Mouse (Mus musculus) left cerebral cortex, adult 2 months (tissue): ENCODE results near the gene Dnmbp. TPM values are rescaled to one million over a fixed set of nuclear protein-coding genes. Genes with fewer than 3 reads are reported as not detected.
A peak's percentile ranks its signal among the peaks of the same experiment; 100 is the strongest.

ENCODE experiments used
- DNase-seq, 2 experiments: peaks; one replicate each; pipeline ENCODE4 v3.0.0; 2021 to 2022; ENCODE audit warnings: low spot score in 2 of 2, mixed read lengths in 1 of 2; ENCODE audit errors: extremely low spot score in 1 of 2
- H3K27ac ChIP-seq: fragments of 200-600 bp; 2 replicates; pipeline ENCODE4 v1.8.1; 2022
- H3K4me3 ChIP-seq: fragments of 200-600 bp; 2 replicates; pipeline ENCODE4 v1.8.1; 2022
- CTCF ChIP-seq: fragments of 200-600 bp; IDR thresholded peaks from 2 replicates; pipeline ENCODE4 v1.8.1; 2022; ENCODE audit warnings: antibody characterized with exemption, mild to moderate bottlenecking, moderate library complexity
- intact Hi-C: fragments of 180-260 bp; cut with DNase I; formaldehyde crosslinking; loops from one replicate; pipeline ENCODE4 v1.15.1; 2025
- long read RNA-seq, 2 experiments: library from polyadenylated mRNA; stranded (forward); transcript quantifications; one replicate each; pipeline ENCODE4 v2.0.0; 2021; ENCODE audit warnings: borderline mapping rate in 2 of 2
- total RNA-seq, 2 experiments: library from RNA; stranded (reverse); gene quantifications; 2 replicates each; pipeline ENCODE4 v1.2.3; 2021

Gene Dnmbp
- total RNA-seq: 10 to 100 TPM; 13.8 to 14.1 TPM
- long read RNA-seq, experiment 1, partial matches to known transcripts: 0 of 4 reads
- long read RNA-seq, experiment 1, other reads (novel, unspliced or antisense): 4 of 4 reads
- long read RNA-seq, experiment 2, partial matches to known transcripts: 0 of 4 reads
- long read RNA-seq, experiment 2, other reads (novel, unspliced or antisense): 4 of 4 reads

DNA sequence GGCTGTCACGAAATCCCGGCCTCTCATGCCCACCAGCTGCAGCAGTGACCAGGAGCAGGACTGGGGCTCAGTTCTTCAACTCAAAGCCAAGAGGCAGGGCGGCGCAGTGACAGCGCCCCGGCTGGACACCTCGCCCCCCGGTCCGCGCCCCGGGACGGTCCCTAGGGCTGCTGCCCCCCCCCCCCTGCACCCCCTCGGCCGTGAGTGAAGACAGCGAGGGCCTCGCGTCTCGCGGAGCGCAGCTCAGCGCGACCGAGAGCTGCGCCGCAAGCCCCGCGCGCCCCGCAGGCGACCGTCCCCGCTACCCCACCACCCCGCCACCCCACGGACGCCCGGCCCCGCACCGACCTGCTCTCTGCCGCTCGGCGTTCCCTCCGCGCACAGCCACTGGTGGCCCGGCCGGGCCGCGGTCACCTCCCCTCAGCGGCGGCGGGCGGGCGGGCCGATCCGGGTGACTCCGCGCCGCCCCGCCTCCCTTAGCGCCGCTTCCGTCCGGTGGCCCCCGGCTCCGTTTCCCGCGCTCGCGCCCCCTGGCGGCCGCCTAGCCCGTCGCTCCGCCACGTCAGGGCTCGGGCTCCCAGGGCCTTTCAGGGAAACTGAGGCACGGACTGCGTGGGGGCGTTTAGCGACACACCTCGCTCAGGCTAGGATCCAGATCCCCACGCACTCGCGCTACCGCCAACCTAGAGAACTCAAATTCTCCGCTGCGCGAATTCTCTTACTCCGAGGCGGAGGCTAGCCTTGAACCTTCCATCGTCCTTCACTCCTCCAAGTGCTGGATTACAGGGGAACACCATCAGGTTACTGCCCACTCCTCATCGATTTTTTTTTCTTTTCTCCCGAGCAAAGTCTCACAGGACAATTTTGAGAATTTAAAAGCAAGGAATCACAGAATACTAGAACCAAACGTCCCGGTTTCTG is at the start of gene Dnmbp:
Dnmbp (minus strand) TSS at position 423 of the 921 bp plus-strand sequence.
- DNase-seq: peak; percentile 82 to 86
- Histone ChIP-seq H3K27ac (peak within 1 kb of the TSS; percentile 53), H3K4me3 (peak within 1 kb of the TSS; percentile 70)
- intact Hi-C loops: loop anchor here (5.0 kb wide), 2 partner anchors 63 to 108 kb away; no protein-coding TSS in a partner anchor
- TF ChIP-seq CTCF: peak; percentile 83

DNA sequence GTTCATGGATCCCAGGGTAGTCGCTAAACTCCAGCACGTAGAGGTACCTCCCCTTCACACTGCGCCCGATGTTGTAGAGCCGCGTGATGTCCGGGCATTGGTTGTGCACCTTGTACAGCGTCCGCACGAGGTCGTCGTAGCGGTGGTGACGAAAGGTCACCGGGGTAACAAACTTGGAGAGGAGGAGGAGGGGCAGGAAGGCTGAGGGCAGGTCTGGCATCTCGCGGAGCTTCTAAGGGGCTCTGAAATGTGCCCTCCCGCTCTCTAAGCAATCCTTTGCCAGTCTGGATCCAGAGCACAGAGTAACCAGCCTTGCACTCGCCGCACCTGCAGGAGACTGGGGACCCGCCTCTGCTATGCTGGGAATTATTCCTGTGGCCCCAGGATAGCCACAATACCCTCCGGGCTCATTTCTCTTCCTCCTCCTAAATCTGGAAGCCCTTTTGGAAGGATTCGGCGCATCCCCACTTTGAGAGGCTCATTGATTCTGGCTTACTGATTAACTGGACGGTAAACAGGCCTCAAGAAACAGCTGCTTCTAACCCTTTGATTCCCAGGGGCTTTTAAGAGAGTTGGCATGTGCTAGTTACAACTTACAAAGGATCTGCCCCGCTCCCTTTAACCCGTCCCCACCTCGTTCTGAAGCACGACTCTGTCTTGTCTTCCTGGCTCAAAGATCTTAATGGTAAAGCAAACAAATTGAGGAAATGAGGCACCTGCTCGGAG is 46.2 kb upstream of the Dnmbp start, which contains the start of gene Cpn1:
Cpn1 (minus strand) TSS at position 488 of the 726 bp plus-strand sequence.
- intact Hi-C loops: no loop called here
- Histone ChIP-seq H3K4me3 (no peak within 1 kb of the TSS), H3K27ac (no peak within 1 kb of the TSS)
- no peak for DNase-seq
- no peak for TF ChIP-seq CTCF

GRCm38 (mm10) chr19:43981992-43982391 is 42.0 kb upstream of the Dnmbp start:
- TF ChIP-seq CTCF: no peak
- Histone ChIP-seq H3K27ac (no peak overlapping the region), H3K4me3 (no peak overlapping the region)
- no peak for DNase-seq
- intact Hi-C loops: no loop called here

DNA sequence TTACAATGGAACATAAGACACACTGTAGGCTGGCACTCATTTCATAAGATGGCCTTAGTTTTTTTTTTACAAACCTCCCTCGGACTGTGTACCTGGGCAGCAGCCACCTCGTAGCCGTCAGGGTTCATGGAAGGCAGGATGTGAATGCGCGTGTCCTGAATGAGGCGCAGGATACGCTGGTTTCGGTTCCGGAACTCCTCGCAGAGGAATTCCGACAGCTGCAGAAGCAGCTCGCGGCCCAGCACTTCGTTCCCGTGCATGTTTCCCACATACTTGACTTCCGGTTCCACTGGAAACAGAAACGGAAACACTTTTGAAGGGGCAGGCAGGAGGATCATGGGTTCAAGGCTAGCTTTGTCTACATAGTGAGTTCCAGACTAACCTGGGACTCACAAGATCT is 40.7 kb upstream of the Dnmbp start:
- Histone ChIP-seq H3K27ac (no peak overlapping the region), H3K4me3 (no peak overlapping the region)
- intact Hi-C loops: no loop called here
- no peak for DNase-seq
- no peak for TF ChIP-seq CTCF

GRCm38 (mm10) chr19:43977799-43978198 is 37.8 kb upstream of the Dnmbp start:
- no peak for DNase-seq
- Histone ChIP-seq H3K27ac (no peak overlapping the region), H3K4me3 (no peak overlapping the region)
- intact Hi-C loops: no loop called here
- TF ChIP-seq CTCF: no peak

- Histone ChIP-seq H3K4me3 (no peak overlapping the region), H3K27ac (no peak overlapping the region)
- intact Hi-C loops: no loop called here
- no peak for DNase-seq
- TF ChIP-seq CTCF: no peak
These were observed 36.7 kb upstream of the Dnmbp start for GRCm38 (mm10) chr19:43976661-43977060.

- no peak for DNase-seq
- TF ChIP-seq CTCF: no peak
- H3K4me3 ChIP-seq: no peak overlapping the region
- no peak overlapping the region for H3K27ac ChIP-seq
- intact Hi-C loops: no loop called here
These were observed 34.2 kb upstream of the Dnmbp start for GRCm38 (mm10) chr19:43974221-43974620.

- DNase-seq: no peak
- Histone ChIP-seq H3K27ac (no peak overlapping the region), H3K4me3 (no peak overlapping the region)
- intact Hi-C loops: no loop called here
- TF ChIP-seq CTCF: no peak
These were observed 33.7 kb upstream of the Dnmbp start for GRCm38 (mm10) chr19:43973711-43974110.

DNA sequence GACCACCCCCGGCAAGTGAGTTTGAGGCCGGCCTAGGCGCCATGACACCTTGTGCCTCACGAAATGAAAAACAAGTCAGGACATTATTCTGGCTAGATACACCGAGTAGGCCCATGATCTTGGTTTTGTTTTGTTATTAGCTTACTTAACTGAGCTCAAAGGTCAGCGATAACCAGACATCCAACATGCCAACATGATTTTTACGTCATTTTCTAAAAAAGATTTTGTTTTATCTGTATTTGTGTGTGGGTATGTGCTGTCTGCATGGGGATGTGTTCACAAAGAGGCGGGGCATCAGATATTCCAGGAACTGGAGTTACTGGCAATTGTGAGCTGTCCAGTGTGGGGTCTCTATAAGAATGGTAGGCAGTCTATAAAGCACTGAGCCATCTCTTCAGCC is 32.1 kb upstream of the Dnmbp start:
- intact Hi-C loops: no loop called here
- Histone ChIP-seq H3K27ac (no peak overlapping the region), H3K4me3 (no peak overlapping the region)
- no peak for TF ChIP-seq CTCF
- DNase-seq: no peak

GRCm38 (mm10) chr19:43968436-43969026 is 28.5 kb upstream of the Dnmbp start:
- intact Hi-C loops: no loop called here
- no peak for TF ChIP-seq CTCF
- Histone ChIP-seq H3K27ac (no peak overlapping the region), H3K4me3 (no peak overlapping the region)
- no peak for DNase-seq

- H3K27ac ChIP-seq: no peak overlapping the region
- DNase-seq: no peak
- TF ChIP-seq CTCF: no peak
- intact Hi-C loops: no loop called here
- no peak overlapping the region for H3K4me3 ChIP-seq
These were observed 26.5 kb upstream of the Dnmbp start for GRCm38 (mm10) chr19:43966481-43966880.
